Comparison of ENCODE assay signal across 8 mouse cellular contexts in genomic region chr15:101224006-101224906, GRCm38 (mm10). TPM values are rescaled to one million over a fixed set of nuclear protein-coding genes. Genes with fewer than 3 reads are reported as not detected.
A peak's percentile ranks its signal among the peaks of the same experiment; 100 is the strongest.
DNase-seq lines count a peak whose midpoint lies in the region; ATAC-seq and TF ChIP-seq lines count a peak whose summit lies in the region.

Gene Grasp (plus strand): TSS chr15:101224188.

- H3K27ac ChIP-seq in lung, embryonic 15.5 days, result peak within 1 kb of the TSS; percentile 91
- peak within 1 kb of the TSS; percentile 87 for H3K27ac ChIP-seq in olfactory bulb, adult 2 months (ENCODE audit: insufficient read depth, low read depth, low read length)

- peak; percentile 92 for ATAC-seq in lung, embryonic 15.5 days (ENCODE audit: borderline replicate concordance, extremely low read depth, low FRiP score, low TSS enrichment)

- peak within 1 kb of the TSS; percentile 92 for H3K4me3 ChIP-seq in E14TG2a.4 (replicated peaks; ENCODE audit: low read length)
- H3K4me3 ChIP-seq in lung, embryonic 15.5 days, result peak within 1 kb of the TSS; percentile 78
- H3K4me3 ChIP-seq in olfactory bulb, adult 2 months (ENCODE audit: insufficient read depth, low read depth, low read length), result peak within 1 kb of the TSS; percentile 92

- peaks cover 89% of the 10 kb centered on the region for H3K4me1 ChIP-seq in E14TG2a.4 (replicated peaks; ENCODE audit: low read depth, low read length)
- peaks cover 75% of the 10 kb centered on the region for H3K4me1 ChIP-seq in lung, embryonic 15.5 days
- peaks cover 62% of the 10 kb centered on the region for H3K4me1 ChIP-seq in olfactory bulb, adult 2 months (ENCODE audit: control insufficient read depth, insufficient read depth, low read length)

- peaks cover 39% of the 10 kb centered on the region for H3K27me3 ChIP-seq in E14TG2a.4 (ENCODE audit: insufficient read depth, low read length)
- 0 out of 2 replicates have a peak, but pooled peaks cover 6% of the 10 kb centered on the region for H3K27me3 ChIP-seq in lung, embryonic 15.5 days

- 2% methylated on average over 77 of the region's 77 CpGs for WGBS in lung, embryonic 15.5 days
- WGBS in olfactory bulb, adult 2 months, result under 1% methylated on average over 77 of the region's 77 CpGs

- peak; percentile 82 for DNase-seq in cerebellum, adult 11 months
- peak; percentile 87 for DNase-seq in forelimb bud, embryonic 11.5 days (ENCODE audit: low read depth, low spot score)
- peak; percentile 94 for DNase-seq in heart, postnatal 4 days
- peak; percentile 93 for DNase-seq in layer of hippocampus, adult 9-11 months
- DNase-seq in thymus, adult 18-20 months, result peak; percentile 66 to 71

- H3K4me2 ChIP-seq in lung, embryonic 15.5 days, result peak within 1 kb of the TSS; percentile 79

- peak; percentile 97 for TF ChIP-seq POLR2A in olfactory bulb, adult 2 months (IDR thresholded peaks at IDR 0.05; ENCODE audit: insufficient read depth, low read depth, low read length)

- peak within 1 kb of the TSS; percentile 82 for H3K9ac ChIP-seq in lung, embryonic 15.5 days

- H3K36me3 ChIP-seq in E14TG2a.4 (ENCODE audit: insufficient read depth, low read length), result peaks cover 23% of the 10 kb centered on the region
- H3K36me3 ChIP-seq in lung, embryonic 15.5 days, result peaks cover 8% of the 10 kb centered on the region; the same call in 1 of the 2 replicates

- TF ChIP-seq CTCF in E14TG2a.4 (conservative IDR thresholded peaks at IDR 0.05; ENCODE audit: low read length), result no peak
- TF ChIP-seq CTCF in olfactory bulb, adult 2 months (IDR thresholded peaks at IDR 0.05; ENCODE audit: insufficient read depth, low read depth, low read length), result no peak

- no peaks in the 10 kb centered on the region for H3K9me3 ChIP-seq in E14TG2a.4 (ENCODE audit: low read length)
- no peaks in the 10 kb centered on the region for H3K9me3 ChIP-seq in lung, embryonic 15.5 days

RNA-seq across cellular contexts. Expression of gene Grasp, which starts in this region (rescaled TPM):
- total RNA-seq in heart, postnatal 4 days (2021), result 10 to 100 TPM; 13.9 to 15.1 TPM
- 6.9 and 7.9 TPM in 2 replicates for polyA plus RNA-seq in lung, embryonic 15.5 days (2015; fragmentation: Nextera tagmentation; extraction: Ambion mirVana)
- polyA plus RNA-seq in olfactory bulb, adult 2 months (2012; ENCODE audit: insufficient read depth, insufficient read length, low replicate concordance, missing spikeins), result not detected in 2 replicates

Comparison
In these comparisons a context has a peak if more than half of its experiments do, and no peak if none do; other contexts are left out.
1. Peak in every context shown above with its lines: DNase-seq, ATAC-seq, H3K4me3 ChIP-seq and H3K27ac ChIP-seq.